Mouse (Mus musculus) hindbrain, embryonic 16.5 days (tissue): ENCODE measurements around the gene Cfap100. TPM values are rescaled to one million over a fixed set of nuclear protein-coding genes. Genes with fewer than 3 reads are reported as not detected.
A peak's percentile ranks its signal among the peaks of the same experiment; 100 is the strongest.

ENCODE experiments used
- ATAC-seq: fragments of 200-750 bp; cut with Nextera tagmentation; 2 replicates; pipeline ENCODE4 v1.8.0; 2017; ENCODE audit warnings: moderate TSS enrichment, moderate library complexity
- H3K27ac ChIP-seq: fragments of 300-500 bp; sonication (generic); 2 replicates; pipeline ENCODE4 v1.5.1; 2014; ENCODE audit warnings: low read depth, mild to moderate bottlenecking, control low read depth, low read length, moderate library complexity
- H3K27me3 ChIP-seq: fragments of 300-500 bp; sonication (generic); replicated peaks from 2 replicates; pipeline ENCODE4 v1.6.1; 2014; ENCODE audit warnings: low read length; ENCODE audit not compliant: control insufficient read depth, insufficient read depth
- H3K36me3 ChIP-seq: fragments of 300-500 bp; sonication (generic); 2 replicates; pipeline ENCODE4 v1.6.1; 2014; ENCODE audit warnings: mild to moderate bottlenecking, low read length, moderate library complexity, mixed read lengths; ENCODE audit not compliant: control insufficient read depth, insufficient read depth
- H3K4me1 ChIP-seq: fragments of 300-500 bp; sonication (generic); 2 replicates; pipeline ENCODE4 v1.6.1; 2014; ENCODE audit warnings: low read depth, low read length; ENCODE audit not compliant: control insufficient read depth, insufficient read depth
- H3K4me2 ChIP-seq: fragments of 300-500 bp; sonication (generic); 2 replicates; pipeline ENCODE4 v1.6.1; 2014; ENCODE audit warnings: mild to moderate bottlenecking, low read length, control low read depth, moderate library complexity
- H3K4me3 ChIP-seq: fragments of 300-500 bp; sonication (generic); 2 replicates; pipeline ENCODE4 v1.5.1; 2014; ENCODE audit warnings: mild to moderate bottlenecking, low read length, control low read depth, moderate library complexity
- H3K9ac ChIP-seq: fragments of 300-500 bp; sonication (generic); 2 replicates; pipeline ENCODE4 v1.6.1; 2014; ENCODE audit warnings: low read depth, mild to moderate bottlenecking, control low read depth, low read length, moderate library complexity
- H3K9me3 ChIP-seq: fragments of 300-500 bp; sonication (generic); 2 replicates; pipeline ENCODE4 v1.6.1; 2014; ENCODE audit warnings: mild to moderate bottlenecking, low read length, moderate library complexity; ENCODE audit not compliant: control insufficient read depth
- WGBS: fragments of 180-500 bp; shearing (Covaris S2); extraction: QIAGEN DNeasy Blood & Tissue Kit; methylation state at CpG from one replicate; pipeline ENCODE4 v1.1.7; 2014; 5-methylcytosine and 5-hydroxymethylcytosine counted together
- polyA plus RNA-seq: library from polyadenylated mRNA; unstranded; fragments of >200 nt; fragmentation: Nextera tagmentation; extraction: Ambion mirVana; gene quantifications from 2 replicates; pipeline ENCODE4 v1.2.1, GENCODE M21; 2015

Gene Cfap100
- polyA plus RNA-seq, 1 experiment from 2014 or later = 10.3 TPM

DNA sequence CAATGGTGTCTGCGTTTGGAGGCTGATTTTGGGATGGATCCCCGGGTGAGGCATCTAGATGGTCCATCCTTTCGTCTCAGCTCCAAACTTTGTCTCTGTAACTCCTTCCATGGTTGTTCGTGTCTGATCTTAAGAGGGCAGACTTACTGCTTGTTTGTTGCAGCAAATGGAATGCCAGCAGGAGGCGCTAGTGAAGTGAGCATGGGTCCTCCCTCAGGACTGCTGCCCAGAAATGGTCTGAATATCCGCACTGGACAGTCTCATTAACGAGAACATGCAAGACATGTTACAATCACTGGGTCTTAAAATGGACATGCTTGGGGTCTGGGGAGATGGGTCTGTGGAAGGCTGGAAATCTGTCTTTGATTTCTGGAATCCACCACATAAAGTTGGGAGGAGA lies 21.6 kb upstream of the Cfap100 start:
- ATAC-seq = no peak
- H3K4me1 ChIP-seq = peaks cover 4% of the 10 kb centered on the region; the same call in 1 of the 2 replicates
- H3K36me3 ChIP-seq = no peaks in the 10 kb centered on the region
- H3K4me2 ChIP-seq = no peak overlapping the region
- no peak overlapping the region for H3K4me3 ChIP-seq
- no peak overlapping the region for H3K27ac ChIP-seq
- no peak overlapping the region for H3K9ac ChIP-seq
- no peaks in the 10 kb centered on the region for H3K27me3 ChIP-seq
- H3K9me3 ChIP-seq = no peaks in the 10 kb centered on the region
- 33% methylated on average over 7 of the region's 7 CpGs for WGBS

GRCm38 (mm10) chr6:90446883-90447282 lies 18.3 kb upstream of the Cfap100 start:
- Histone ChIP-seq H3K4me1 (peaks cover 4% of the 10 kb centered on the region; the same call in 1 of the 2 replicates), H3K27me3 (no peaks in the 10 kb centered on the region), H3K9me3 (no peaks in the 10 kb centered on the region), H3K4me3 (no peak overlapping the region), H3K36me3 (no peaks in the 10 kb centered on the region), H3K4me2 (no peak overlapping the region), H3K9ac (no peak overlapping the region; the same call in 1 of the 2 replicates), H3K27ac (peak overlapping the region; percentile 68)
- 17% methylated on average over 4 of the region's 4 CpGs for WGBS
- peak; percentile 94 for ATAC-seq

DNA sequence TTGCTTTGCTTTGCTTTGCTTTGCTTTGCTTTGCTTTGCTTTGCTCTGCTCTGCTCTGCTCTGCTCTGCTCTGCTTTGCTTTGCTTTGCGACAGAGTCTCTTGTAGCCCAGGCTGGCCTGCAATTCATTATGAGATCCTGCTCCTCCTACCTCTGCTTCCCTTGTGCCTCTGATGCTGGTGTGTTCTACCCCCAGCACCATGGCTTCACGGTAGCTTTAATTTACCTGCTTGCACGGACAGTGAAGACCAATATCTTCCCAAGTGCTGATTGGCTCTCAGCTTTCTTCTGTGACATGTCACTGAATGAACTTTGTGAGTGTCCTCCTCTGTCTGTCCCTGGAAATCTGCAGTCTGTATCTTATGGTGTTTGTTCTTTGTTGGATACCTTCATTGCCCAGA lies 8.4 kb upstream of the Cfap100 start:
- ATAC-seq = no peak
- H3K9ac ChIP-seq = no peak overlapping the region
- no peaks in the 10 kb centered on the region for H3K4me1 ChIP-seq
- no peak overlapping the region for H3K4me2 ChIP-seq
- H3K27ac ChIP-seq = no peak overlapping the region
- no peaks in the 10 kb centered on the region for H3K36me3 ChIP-seq
- H3K27me3 ChIP-seq = no peaks in the 10 kb centered on the region
- 96% methylated on average over 3 of the region's 3 CpGs for WGBS
- 0 out of 2 replicates have a peak, but pooled peaks cover 4% of the 10 kb centered on the region for H3K9me3 ChIP-seq
- H3K4me3 ChIP-seq = no peak overlapping the region

DNA sequence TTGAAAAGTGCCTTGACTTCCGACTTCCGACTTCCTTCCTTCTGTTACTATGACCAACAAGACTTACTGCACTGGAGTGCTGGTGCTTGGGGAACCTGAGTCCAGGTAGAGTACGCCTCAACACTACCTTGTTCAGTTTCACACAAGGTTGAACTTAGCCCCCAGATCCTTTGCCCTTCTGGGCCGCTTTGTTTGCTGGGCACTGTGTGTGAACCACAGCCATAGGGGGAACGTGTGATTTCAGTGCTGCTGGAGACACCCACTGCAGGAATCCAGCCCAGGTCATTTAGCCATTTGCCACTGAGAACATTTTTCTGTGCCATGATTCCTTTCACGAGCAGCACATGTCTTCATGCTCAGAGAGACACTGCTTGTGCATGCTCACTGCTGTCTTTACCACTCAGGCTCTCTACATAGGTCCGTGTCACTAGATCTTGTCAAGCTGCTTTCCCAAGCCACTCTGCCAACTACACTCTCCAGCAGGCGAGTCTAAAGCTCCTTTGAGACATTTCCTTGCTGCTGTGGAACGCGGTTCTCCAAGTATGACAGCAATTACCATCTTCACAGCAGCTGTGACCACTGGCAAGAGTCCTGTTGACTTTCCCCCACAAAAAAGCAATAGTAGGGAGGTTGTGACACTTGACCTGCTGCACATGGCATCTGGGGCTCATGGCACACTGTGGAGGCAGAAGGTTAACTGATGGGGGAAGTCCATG lies 7.8 kb upstream of the Cfap100 start:
- no peak overlapping the region for H3K9ac ChIP-seq
- 80% methylated on average over 10 of the region's 10 CpGs for WGBS

GRCm38 (mm10) chr6:90435195-90435618 lies 6.6 kb upstream of the Cfap100 start:
- no peaks in the 10 kb centered on the region for H3K36me3 ChIP-seq
- peak; percentile 84 for ATAC-seq
- no peaks in the 10 kb centered on the region for H3K27me3 ChIP-seq
- H3K4me3 ChIP-seq = no peak overlapping the region
- H3K9me3 ChIP-seq = 0 out of 2 replicates have a peak, but pooled peaks cover 4% of the 10 kb centered on the region
- no peaks in the 10 kb centered on the region for H3K4me1 ChIP-seq
- no peak overlapping the region for H3K9ac ChIP-seq
- H3K27ac ChIP-seq = no peak overlapping the region
- no peak overlapping the region for H3K4me2 ChIP-seq
- 20% methylated on average over 11 of the region's 11 CpGs for WGBS

More for the DNA sequence above, 7.8 kb upstream of the Cfap100 start:
- H3K36me3 ChIP-seq = no peaks in the 10 kb centered on the region
- H3K4me3 ChIP-seq = no peak overlapping the region
- no peak for ATAC-seq
- no peaks in the 10 kb centered on the region for H3K27me3 ChIP-seq
- H3K27ac ChIP-seq = no peak overlapping the region
- no peak overlapping the region for H3K4me2 ChIP-seq
- H3K4me1 ChIP-seq = no peaks in the 10 kb centered on the region
- 0 out of 2 replicates have a peak, but pooled peaks cover 4% of the 10 kb centered on the region for H3K9me3 ChIP-seq

DNA sequence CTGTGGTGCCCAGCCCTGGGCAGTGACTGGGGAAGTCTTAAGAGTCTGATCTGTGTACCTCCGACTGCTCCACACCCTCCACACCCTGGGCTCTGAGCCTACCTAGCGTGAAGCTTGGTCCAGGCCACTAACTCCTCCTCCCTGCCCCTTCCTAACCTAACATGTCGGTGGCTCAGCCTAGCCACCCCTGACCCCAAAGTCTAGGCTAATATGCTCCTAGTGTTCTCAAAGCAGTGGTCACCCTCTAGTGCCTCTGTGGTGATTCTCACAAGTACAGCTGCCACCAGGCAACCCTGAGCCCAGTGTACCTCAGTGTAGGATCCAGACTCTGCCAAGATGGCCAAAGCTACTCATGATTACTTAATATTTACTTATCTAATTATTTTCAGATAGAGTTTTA lies 6.1 kb upstream of the Cfap100 start:
- ATAC-seq = peak; percentile 50
- no peak overlapping the region for H3K9ac ChIP-seq
- 82% methylated on average over 3 of the region's 3 CpGs for WGBS

GRCm38 (mm10) chr6:90431487-90431886 lies 2.9 kb upstream of the Cfap100 start:
- H3K4me1 ChIP-seq = peaks cover 6% of the 10 kb centered on the region; the same call in 1 of the 2 replicates
- H3K27ac ChIP-seq = no peak overlapping the region
- 0 out of 2 replicates have a peak, but pooled peaks cover 4% of the 10 kb centered on the region for H3K27me3 ChIP-seq
- no peak overlapping the region for H3K4me3 ChIP-seq
- no peaks in the 10 kb centered on the region for H3K36me3 ChIP-seq
- H3K4me2 ChIP-seq = no peak overlapping the region
- no peaks in the 10 kb centered on the region for H3K9me3 ChIP-seq
- WGBS = 64% methylated on average over 2 of the region's 2 CpGs
- ATAC-seq = no peak
- H3K9ac ChIP-seq = no peak overlapping the region

More for the DNA sequence above, 6.1 kb upstream of the Cfap100 start:
- no peak overlapping the region for H3K27ac ChIP-seq
- H3K4me1 ChIP-seq = no peaks in the 10 kb centered on the region
- no peaks in the 10 kb centered on the region for H3K27me3 ChIP-seq
- H3K36me3 ChIP-seq = no peaks in the 10 kb centered on the region
- H3K4me2 ChIP-seq = no peak overlapping the region
- no peak overlapping the region for H3K4me3 ChIP-seq
- H3K9me3 ChIP-seq = 0 out of 2 replicates have a peak, but pooled peaks cover 4% of the 10 kb centered on the region

DNA sequence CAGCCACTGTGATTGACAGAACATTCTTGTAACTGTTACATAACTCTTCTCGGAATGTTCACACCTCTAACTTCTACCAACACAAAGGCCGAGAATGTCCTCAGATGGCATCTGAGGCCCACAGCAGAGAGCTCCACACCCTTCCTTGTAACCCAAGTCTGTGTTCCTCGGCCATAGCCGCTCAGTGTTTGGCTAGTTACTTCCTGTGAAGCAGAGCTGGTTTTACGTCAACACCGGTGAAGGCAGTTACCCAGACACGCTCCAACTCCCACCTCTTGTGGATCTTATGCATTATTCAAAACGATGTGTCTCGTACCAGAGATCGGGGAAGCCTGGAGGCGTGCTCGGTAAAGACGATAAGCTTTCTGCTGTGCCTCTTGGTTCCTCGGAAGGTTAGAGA lies 1.3 kb upstream of the Cfap100 start:
- no peak overlapping the region for H3K9ac ChIP-seq
- H3K4me2 ChIP-seq = 0 out of 2 replicates have a peak overlapping the region, but pooled peaks have one; percentile 0
- H3K4me1 ChIP-seq = peaks cover 6% of the 10 kb centered on the region; the same call in 1 of the 2 replicates
- ATAC-seq = no peak
- WGBS = 60% methylated on average over 14 of the region's 14 CpGs
- H3K9me3 ChIP-seq = no peaks in the 10 kb centered on the region
- no peak overlapping the region for H3K27ac ChIP-seq
- H3K36me3 ChIP-seq = no peaks in the 10 kb centered on the region
- H3K4me3 ChIP-seq = no peak overlapping the region
- H3K27me3 ChIP-seq = 0 out of 2 replicates have a peak, but pooled peaks cover 4% of the 10 kb centered on the region

DNA sequence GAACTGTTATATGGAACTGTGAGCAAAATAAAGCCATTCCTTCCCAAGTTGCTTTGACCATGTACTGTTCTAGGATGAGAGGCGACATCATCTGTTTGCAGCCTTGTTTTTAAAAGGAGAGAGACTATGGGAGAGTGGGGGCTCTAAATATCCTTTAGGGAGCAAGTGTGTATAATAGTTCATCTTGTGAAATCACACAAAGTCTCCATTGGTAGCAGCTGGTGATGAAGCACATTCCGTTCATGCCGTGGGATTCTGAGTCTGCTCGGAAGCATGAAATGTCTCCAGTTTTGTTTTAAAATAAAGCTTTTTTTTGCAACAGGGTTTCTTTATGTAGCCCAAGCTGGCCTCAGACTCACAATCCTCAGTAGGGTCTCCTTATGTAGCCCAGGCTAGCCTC lies 2.6 kb downstream of the Cfap100 start:
- 87% methylated on average over 4 of the region's 4 CpGs for WGBS
- ATAC-seq = no peak

More for the DNA sequence above, 2.6 kb downstream of the Cfap100 start:
- no peak overlapping the region for H3K4me2 ChIP-seq
- H3K4me3 ChIP-seq = no peak overlapping the region
- H3K27ac ChIP-seq = no peak overlapping the region
- 0 out of 2 replicates have a peak, but pooled peaks cover 4% of the 10 kb centered on the region for H3K27me3 ChIP-seq
- no peaks in the 10 kb centered on the region for H3K36me3 ChIP-seq
- peaks cover 15% of the 10 kb centered on the region; the same call in 1 of the 2 replicates for H3K4me1 ChIP-seq
- H3K9me3 ChIP-seq = no peaks in the 10 kb centered on the region
- H3K9ac ChIP-seq = no peak overlapping the region
